In genomic region chr7:6635831-6636230, GRCm38 (mm10) we compare ENCODE assay signal across 18 mouse cellular contexts.
"Had no signal": no experiment of that assay in that cellular context is flagged by ENCODE, and none has a peak within 500 bp of the region (broad histone marks: within the 10 kb centered on the region; RNA-seq: fewer than 3 reads in every experiment).

No protein-coding gene starts in this region.

- H3K27me3 ChIP-seq: midbrain, embryonic 12.5 days; neural tube, embryonic 13.5 days; neural tube, embryonic 15.5 days had no signal

- H3K4me2 ChIP-seq: midbrain, embryonic 12.5 days; neural tube, embryonic 13.5 days; neural tube, embryonic 15.5 days had no signal

- DNase-seq: lung, adult 18-20 months; lung, postnatal 10 days; lung, postnatal 4 days; midbrain, embryonic 14.5 days; retina, postnatal 1 day; right cerebral cortex, adult 18-20 months; right cerebral cortex, postnatal 25 days; right cerebral cortex, postnatal 4 days; spleen, adult 18-20 months; thymus, adult 18-20 months; thymus, postnatal 25 days; thymus, postnatal 4 days had no signal

- H3K4me1 ChIP-seq: midbrain, embryonic 10.5 days; midbrain, embryonic 12.5 days; neural tube, embryonic 13.5 days; neural tube, embryonic 15.5 days had no signal

- ATAC-seq: midbrain, embryonic 16.5 days had no signal

- H3K4me3 ChIP-seq: midbrain, embryonic 10.5 days; midbrain, embryonic 12.5 days; myocyte; neural tube, embryonic 13.5 days; neural tube, embryonic 15.5 days had no signal

- H3K27ac ChIP-seq: midbrain, embryonic 10.5 days; midbrain, embryonic 12.5 days; neural tube, embryonic 13.5 days; neural tube, embryonic 15.5 days had no signal

- H3K36me3 ChIP-seq: midbrain, embryonic 10.5 days; midbrain, embryonic 12.5 days; neural tube, embryonic 13.5 days; neural tube, embryonic 15.5 days had no signal

- H3K9ac ChIP-seq: midbrain, embryonic 12.5 days; neural tube, embryonic 13.5 days; neural tube, embryonic 15.5 days had no signal
